Mouse (Mus musculus) monocyte, adult 2 months (primary cell): ENCODE data around the gene Vcl.

Source experiments
- DNase-seq, 2 experiments: peaks; one replicate each; pipeline ENCODE4 v3.0.0; 2022; ENCODE audit warnings: low spot score in 2 of 2, low read depth in 1 of 2

Vcl gene

GRCm38 (mm10) chr14:20928848-20929745 is at the start of gene Vcl:
Gene Vcl, plus strand, starts transcription at chr14:20929398.
- DNase-seq: peak; percentile 91 to 93

GRCm38 (mm10) chr14:20884691-20885090 is 44.5 kb upstream of the Vcl start:
- no peak for DNase-seq

- peak in 1 of 2 experiments; percentile 28 for DNase-seq
Measured at GRCm38 (mm10) chr14:20885091-20885888, 43.9 kb upstream of the Vcl start.

GRCm38 (mm10) chr14:20886266-20886665 is 42.9 kb upstream of the Vcl start:
- DNase-seq: peak in 1 of 2 experiments; percentile 44

- DNase-seq: no peak
Measured at GRCm38 (mm10) chr14:20887541-20888085, 41.6 kb upstream of the Vcl start.

- DNase-seq: no peak
Measured at GRCm38 (mm10) chr14:20891941-20892402, 37.2 kb upstream of the Vcl start.

GRCm38 (mm10) chr14:20893815-20894214 is 35.4 kb upstream of the Vcl start:
- DNase-seq: no peak

- no peak for DNase-seq
Measured at GRCm38 (mm10) chr14:20901267-20901666, 27.9 kb upstream of the Vcl start.

GRCm38 (mm10) chr14:20903137-20903536 is 26.1 kb upstream of the Vcl start:
- no peak for DNase-seq

GRCm38 (mm10) chr14:20911811-20912210 is 17.4 kb upstream of the Vcl start:
- no peak for DNase-seq

GRCm38 (mm10) chr14:20914415-20914814 is 14.8 kb upstream of the Vcl start:
- no peak for DNase-seq

- no peak for DNase-seq
Measured at GRCm38 (mm10) chr14:20916625-20917612, 12.3 kb upstream of the Vcl start.

GRCm38 (mm10) chr14:20924071-20924789 is 5.0 kb upstream of the Vcl start:
- no peak for DNase-seq

GRCm38 (mm10) chr14:20927470-20928307 is 1.5 kb upstream of the Vcl start:
- no peak for DNase-seq

- peak; percentile 13 to 14 for DNase-seq
Measured at GRCm38 (mm10) chr14:20928308-20928685, 901 bp upstream of the Vcl start.

- no peak for DNase-seq
Measured at GRCm38 (mm10) chr14:20929814-20930434, 726 bp downstream of the Vcl start.

- no peak for DNase-seq
Measured at GRCm38 (mm10) chr14:20930481-20931391, 1.5 kb downstream of the Vcl start.
